Mouse (Mus musculus) midbrain, embryonic 11.5 days (tissue): ENCODE measurements around the gene Pmepa1. TPM values are rescaled to one million over a fixed set of nuclear protein-coding genes. Genes with fewer than 3 reads are reported as not detected.
A peak's percentile ranks its signal among the peaks of the same experiment; 100 is the strongest.

Experiments used
- ATAC-seq: fragments of 200-750 bp; cut with Nextera tagmentation; 2 replicates; pipeline ENCODE4 v1.8.0; 2017; ENCODE audit warnings: moderate TSS enrichment, moderate library complexity; ENCODE audit not compliant: low FRiP score
- DNase-seq: peaks from one replicate; pipeline ENCODE4 v3.0.0; 2015; ENCODE audit warnings: low spot score; ENCODE audit errors: missing footprints
- H3K27ac ChIP-seq: fragments of 300-500 bp; sonication (generic); 2 replicates; pipeline ENCODE4 v1.5.1; 2014; ENCODE audit warnings: low read depth, low read length
- H3K27me3 ChIP-seq: fragments of 300-500 bp; sonication (generic); 2 replicates; pipeline ENCODE4 v1.6.1; 2014; ENCODE audit warnings: mild to moderate bottlenecking, low read length, moderate library complexity, mixed read lengths; ENCODE audit not compliant: control insufficient read depth, insufficient read depth
- H3K36me3 ChIP-seq: fragments of 300-500 bp; sonication (generic); 2 replicates; pipeline ENCODE4 v1.6.1; 2014; ENCODE audit warnings: mild to moderate bottlenecking, low read length, moderate library complexity, mixed read lengths; ENCODE audit not compliant: control insufficient read depth, insufficient read depth
- H3K4me1 ChIP-seq: fragments of 300-500 bp; sonication (generic); 2 replicates; pipeline ENCODE4 v1.6.1; 2014; ENCODE audit warnings: low read length; ENCODE audit not compliant: control insufficient read depth, insufficient read depth
- H3K4me2 ChIP-seq: fragments of 300-500 bp; sonication (generic); 2 replicates; pipeline ENCODE4 v1.6.1; 2014; ENCODE audit warnings: mild to moderate bottlenecking, moderate library complexity
- H3K4me3 ChIP-seq: fragments of 300-500 bp; sonication (generic); 2 replicates; pipeline ENCODE4 v1.5.1; 2014; ENCODE audit warnings: low read depth, low read length
- H3K9ac ChIP-seq: fragments of 300-500 bp; sonication (generic); 2 replicates; pipeline ENCODE4 v1.6.1; 2014; ENCODE audit warnings: low read length
- H3K9me3 ChIP-seq: fragments of 300-500 bp; sonication (generic); 2 replicates; pipeline ENCODE4 v1.6.1; 2016; ENCODE audit warnings: low read length; ENCODE audit not compliant: control insufficient read depth
- WGBS: fragments of 180-500 bp; shearing (Covaris S2); extraction: QIAGEN DNeasy Blood & Tissue Kit; methylation state at CpG from one replicate; pipeline ENCODE4 v1.1.7; 2014; 5-methylcytosine and 5-hydroxymethylcytosine counted together
- polyA plus RNA-seq: library from polyadenylated mRNA; unstranded; fragments of >200 nt; fragmentation: Nextera tagmentation; extraction: Ambion mirVana; gene quantifications from 2 replicates; pipeline ENCODE4 v1.2.1, GENCODE M21; 2014

The Pmepa1 gene
- polyA plus RNA-seq, 1 experiment from 2014 or later: 3.4 TPM

DNA sequence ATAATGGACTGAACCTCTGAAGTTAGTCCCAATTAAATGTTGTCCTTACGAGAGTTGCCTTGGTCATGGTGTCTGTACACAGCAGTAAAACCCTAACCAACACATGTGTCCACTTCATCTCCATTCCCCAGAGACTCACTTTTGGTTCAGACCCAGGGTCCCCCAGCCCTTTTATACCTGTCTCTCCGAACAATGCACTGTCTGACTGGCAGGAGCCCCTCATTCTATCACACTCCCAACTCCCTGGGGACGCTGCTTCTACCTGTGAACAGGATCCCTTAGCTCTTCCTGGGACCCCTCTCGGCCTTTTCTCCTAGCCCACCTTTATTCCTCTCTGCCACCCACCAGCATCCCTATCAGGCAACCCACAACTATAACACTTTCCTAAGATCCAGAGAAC, 81.5 kb downstream of the Pmepa1 start:
- Histone ChIP-seq H3K4me2 (no peak overlapping the region), H3K27ac (no peak overlapping the region), H3K4me3 (no peak overlapping the region), H3K36me3 (no peaks in the 10 kb centered on the region), H3K4me1 (no peaks in the 10 kb centered on the region), H3K9ac (no peak overlapping the region), H3K27me3 (no peaks in the 10 kb centered on the region), H3K9me3 (no peaks in the 10 kb centered on the region)
- 87% methylated on average over 4 of the region's 4 CpGs for WGBS
- ATAC-seq: no peak
- no peak for DNase-seq

DNA sequence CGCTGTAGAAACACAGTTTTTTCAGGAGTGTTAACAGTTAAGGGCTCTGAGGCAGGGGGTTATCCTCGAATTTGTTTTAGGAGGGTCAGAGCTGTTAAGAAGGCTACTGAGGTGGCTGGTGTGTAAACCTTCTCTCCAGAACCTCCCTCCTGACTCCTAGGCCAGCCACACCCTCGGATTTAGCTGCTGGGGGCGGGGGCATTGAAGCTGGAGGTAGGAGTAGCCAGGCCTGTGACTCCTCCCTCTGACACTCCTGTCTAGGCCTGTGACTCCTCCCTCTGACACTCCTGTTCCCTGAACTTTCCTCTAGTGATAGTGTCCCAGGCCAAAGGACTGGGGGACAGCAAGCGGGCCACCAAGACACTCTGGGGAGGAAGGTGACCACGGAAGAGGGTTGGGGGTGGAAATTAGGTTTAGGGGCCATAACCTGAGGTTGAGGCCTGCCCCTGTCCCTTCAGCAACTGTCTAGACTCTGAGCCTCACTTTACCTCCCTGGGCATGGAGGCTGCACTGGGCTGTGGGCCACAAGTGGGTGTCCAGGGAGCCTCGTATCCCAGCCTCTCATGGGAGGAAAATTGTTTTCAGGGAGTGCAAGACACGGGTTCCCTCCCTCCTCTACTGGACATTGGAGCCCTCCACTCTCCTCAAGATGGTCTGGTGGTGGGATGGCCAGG, 89.0 kb downstream of the Pmepa1 start:
- no peaks in the 10 kb centered on the region for H3K4me1 ChIP-seq
- DNase-seq (no peak), ATAC-seq (no peak)
- H3K9ac ChIP-seq: no peak overlapping the region
- H3K27ac ChIP-seq: no peak overlapping the region
- WGBS: 38% methylated on average over 8 of the region's 8 CpGs
- no peak overlapping the region for H3K4me2 ChIP-seq
- no peaks in the 10 kb centered on the region for H3K9me3 ChIP-seq
- no peaks in the 10 kb centered on the region for H3K36me3 ChIP-seq
- H3K27me3 ChIP-seq: no peaks in the 10 kb centered on the region
- no peak overlapping the region for H3K4me3 ChIP-seq

DNA sequence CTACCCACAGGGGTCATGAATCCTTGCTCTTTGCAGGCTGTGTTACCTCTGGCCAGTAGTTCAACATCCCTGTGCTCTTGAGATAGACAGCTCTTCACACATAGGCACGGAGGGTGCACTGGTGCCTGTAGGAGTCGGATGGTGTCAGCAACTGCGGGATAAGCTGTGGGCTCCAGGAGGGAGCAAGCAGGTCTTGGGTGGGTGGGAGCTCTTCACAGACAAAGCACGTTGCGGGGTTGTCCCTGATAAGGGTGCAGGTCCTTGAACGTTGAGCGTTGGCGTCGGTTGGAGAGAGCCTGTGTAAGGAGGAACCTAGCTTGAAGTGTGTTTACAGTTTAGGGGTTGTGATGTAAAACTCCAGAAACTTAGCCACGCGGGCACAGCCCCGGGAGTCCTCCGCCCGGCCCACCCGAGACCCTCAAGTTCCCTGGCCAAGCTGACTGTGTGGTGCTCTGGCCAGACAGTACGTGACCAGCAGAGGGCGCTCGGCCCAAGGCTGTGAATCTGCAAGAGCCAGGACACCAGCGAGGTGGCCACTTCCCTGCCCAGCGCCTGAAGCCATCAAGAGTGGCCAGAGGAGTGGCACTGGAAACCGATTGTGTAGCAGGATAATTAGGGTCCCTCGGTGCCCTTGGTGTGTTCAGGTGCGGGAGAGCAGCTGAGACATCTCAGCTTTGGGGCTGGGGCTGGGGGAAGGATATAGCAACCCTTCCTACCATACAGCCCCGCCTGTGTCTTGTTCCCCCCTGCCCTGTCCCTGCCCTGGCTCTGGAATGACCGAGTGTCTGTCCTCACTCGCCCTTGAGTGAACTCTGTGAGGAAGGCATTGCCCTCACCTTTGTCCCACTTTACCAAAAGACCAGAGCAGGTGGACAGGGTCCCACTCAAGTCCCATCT, 90.0 kb downstream of the Pmepa1 start:
- peak; percentile 66 for ATAC-seq
- DNase-seq: peak; percentile 99
- H3K27ac ChIP-seq: no peak overlapping the region
- H3K36me3 ChIP-seq: no peaks in the 10 kb centered on the region
- no peaks in the 10 kb centered on the region for H3K27me3 ChIP-seq
- H3K4me2 ChIP-seq: no peak overlapping the region
- no peaks in the 10 kb centered on the region for H3K9me3 ChIP-seq
- no peak overlapping the region for H3K4me3 ChIP-seq
- 32% methylated on average over 26 of the region's 26 CpGs for WGBS
- no peaks in the 10 kb centered on the region for H3K4me1 ChIP-seq
- H3K9ac ChIP-seq: no peak overlapping the region

DNA sequence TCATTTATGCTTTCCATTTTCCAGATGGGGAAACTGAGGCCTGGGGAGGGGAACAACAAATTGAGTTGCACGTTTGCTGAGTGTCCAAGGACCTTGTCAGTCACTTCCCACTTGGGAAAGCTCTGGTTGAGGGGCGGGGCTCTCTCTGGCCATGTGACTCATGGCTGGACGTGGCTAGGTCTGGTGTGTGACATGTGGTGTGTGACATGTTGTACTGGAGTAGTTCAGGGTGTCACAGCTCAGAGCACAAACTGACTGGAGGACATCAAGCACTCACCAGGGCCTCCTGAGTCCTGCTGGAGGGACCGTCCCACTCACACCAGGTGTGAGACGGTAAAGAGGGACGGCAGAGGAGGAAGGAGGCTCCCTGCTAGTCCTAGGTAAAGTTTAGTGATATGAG, 91.1 kb downstream of the Pmepa1 start:
- no peak overlapping the region for H3K9ac ChIP-seq
- H3K4me3 ChIP-seq: no peak overlapping the region
- H3K4me1 ChIP-seq: no peaks in the 10 kb centered on the region
- no peaks in the 10 kb centered on the region for H3K36me3 ChIP-seq
- no peaks in the 10 kb centered on the region for H3K9me3 ChIP-seq
- H3K27ac ChIP-seq: no peak overlapping the region
- DNase-seq (no peak), ATAC-seq (no peak)
- H3K27me3 ChIP-seq: no peaks in the 10 kb centered on the region
- H3K4me2 ChIP-seq: no peak overlapping the region
- 68% methylated on average over 6 of the region's 6 CpGs for WGBS

DNA sequence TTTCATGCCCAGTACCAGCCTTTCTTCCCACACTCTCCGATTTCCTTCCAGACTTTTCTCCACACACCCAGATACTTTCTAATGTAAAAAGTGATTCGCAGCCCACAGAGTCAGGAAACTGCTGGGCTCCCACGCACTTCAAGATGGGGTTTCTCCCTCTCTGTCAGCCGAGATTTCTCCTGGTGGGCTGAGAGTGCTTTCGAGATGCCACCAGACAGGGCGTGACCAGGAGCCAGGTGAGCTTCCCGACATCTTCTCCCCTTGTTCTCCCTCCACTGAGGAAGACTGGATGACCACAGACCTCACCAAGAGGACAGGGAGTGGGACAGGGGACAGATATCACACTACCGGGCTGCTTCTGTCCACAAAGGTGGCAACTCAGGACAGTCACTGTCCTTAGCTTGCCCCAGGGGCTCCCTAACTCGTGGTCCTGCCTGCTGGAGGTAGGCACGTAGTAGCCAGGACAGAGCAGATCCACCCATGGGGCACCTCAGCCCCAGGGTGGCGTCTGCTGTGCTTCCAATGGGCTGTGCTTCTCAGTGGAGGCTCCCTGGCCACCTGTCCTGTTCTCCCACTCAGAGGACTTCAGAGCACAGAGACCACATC, 91.8 kb downstream of the Pmepa1 start:
- WGBS: 66% methylated on average over 11 of the region's 11 CpGs
- H3K4me2 ChIP-seq: no peak overlapping the region
- ATAC-seq (no peak), DNase-seq (no peak)
- no peak overlapping the region for H3K4me3 ChIP-seq
- no peaks in the 10 kb centered on the region for H3K4me1 ChIP-seq
- H3K9ac ChIP-seq: no peak overlapping the region
- H3K27me3 ChIP-seq: no peaks in the 10 kb centered on the region
- no peaks in the 10 kb centered on the region for H3K9me3 ChIP-seq
- H3K27ac ChIP-seq: no peak overlapping the region
- no peaks in the 10 kb centered on the region for H3K36me3 ChIP-seq

DNA sequence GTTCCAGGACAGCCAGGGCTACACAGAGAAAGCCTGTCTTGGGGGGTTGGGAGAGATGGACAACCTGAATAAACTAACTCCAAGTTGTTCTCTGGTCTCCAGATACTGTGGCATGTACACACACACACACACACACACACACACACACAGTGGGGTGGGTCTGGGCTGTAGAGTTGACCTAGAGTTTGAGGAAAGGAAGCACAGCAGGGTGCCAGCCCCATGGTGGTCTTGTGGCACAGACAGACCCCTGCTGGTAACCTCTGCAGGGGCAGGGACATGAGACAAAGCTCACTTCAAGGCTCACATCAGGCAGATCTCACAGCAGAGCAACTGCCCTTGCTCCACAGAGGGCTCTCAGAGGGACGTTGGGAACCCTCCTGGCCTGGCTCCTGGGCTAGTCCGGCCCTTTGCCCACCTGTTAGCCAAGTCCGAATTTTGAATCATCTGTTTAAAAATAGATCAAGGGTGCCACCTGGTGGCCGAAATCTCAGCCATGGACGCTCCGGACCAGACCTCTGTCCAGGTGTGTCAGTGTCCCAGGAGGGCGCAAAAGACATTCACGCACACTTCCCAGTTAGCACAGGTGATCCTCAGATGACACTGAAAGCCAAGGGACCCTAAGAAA, 92.4 kb downstream of the Pmepa1 start:
- Histone ChIP-seq H3K36me3 (no peaks in the 10 kb centered on the region), H3K27ac (no peak overlapping the region), H3K4me2 (no peak overlapping the region), H3K4me3 (no peak overlapping the region), H3K9ac (no peak overlapping the region), H3K4me1 (no peaks in the 10 kb centered on the region), H3K9me3 (no peaks in the 10 kb centered on the region), H3K27me3 (no peaks in the 10 kb centered on the region)
- peak; percentile 47 for ATAC-seq
- DNase-seq: peak; percentile 96
- WGBS: 15% methylated on average over 8 of the region's 8 CpGs

DNA sequence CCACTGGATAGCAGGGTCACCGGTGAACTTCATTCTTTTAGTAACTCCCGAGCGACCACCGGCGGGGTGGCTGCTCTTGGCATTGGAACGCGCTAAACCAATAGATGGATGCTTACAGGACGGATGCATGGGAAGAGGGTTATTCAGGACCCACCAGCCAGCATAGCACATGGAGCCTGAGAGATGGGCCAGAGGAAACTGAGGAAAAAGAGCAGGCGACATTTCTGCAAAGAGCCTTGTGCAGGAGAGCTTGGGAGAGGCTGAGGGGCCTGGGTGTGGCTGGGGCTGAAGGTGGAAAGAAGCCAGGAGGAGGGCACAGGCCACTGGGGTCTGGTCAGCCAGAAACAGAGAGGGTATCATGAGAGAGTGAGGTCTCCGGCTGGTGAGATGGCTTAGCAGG, 93.0 kb downstream of the Pmepa1 start:
- 94% methylated on average over 10 of the region's 10 CpGs for WGBS

DNA sequence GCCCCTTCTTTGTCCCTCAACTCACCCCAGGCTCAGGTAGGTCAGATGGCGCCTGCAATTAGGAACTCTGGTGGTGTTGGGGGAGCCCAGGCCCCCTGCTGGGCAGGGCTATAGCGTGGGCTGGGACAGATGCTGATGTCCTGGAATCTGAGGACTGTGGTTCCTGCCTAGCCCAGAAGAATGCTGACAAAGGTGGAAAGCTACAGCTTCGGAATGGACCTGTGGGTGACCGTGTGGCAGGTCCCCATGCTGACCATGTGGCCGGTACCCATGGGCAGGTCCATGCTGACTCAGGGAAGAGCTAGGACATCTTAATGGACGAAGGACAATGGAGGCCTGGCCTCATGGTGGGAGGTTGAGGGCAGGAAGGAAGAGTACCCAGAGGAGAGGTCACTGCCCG, 93.5 kb downstream of the Pmepa1 start:
- H3K4me3 ChIP-seq: no peak overlapping the region
- H3K27me3 ChIP-seq: no peaks in the 10 kb centered on the region
- H3K36me3 ChIP-seq: no peaks in the 10 kb centered on the region
- no peaks in the 10 kb centered on the region for H3K4me1 ChIP-seq
- no peak overlapping the region for H3K27ac ChIP-seq
- DNase-seq: no peak
- H3K9ac ChIP-seq: no peak overlapping the region
- H3K9me3 ChIP-seq: no peaks in the 10 kb centered on the region
- no peak overlapping the region for H3K4me2 ChIP-seq
- WGBS: 78% methylated on average over 7 of the region's 7 CpGs
- no peak for ATAC-seq

More for the DNA sequence above, 93.0 kb downstream of the Pmepa1 start:
- Histone ChIP-seq H3K4me3 (no peak overlapping the region), H3K27me3 (no peaks in the 10 kb centered on the region), H3K27ac (no peak overlapping the region), H3K36me3 (no peaks in the 10 kb centered on the region), H3K9me3 (no peaks in the 10 kb centered on the region), H3K9ac (no peak overlapping the region), H3K4me2 (no peak overlapping the region), H3K4me1 (no peaks in the 10 kb centered on the region)
- DNase-seq: no peak
- ATAC-seq: no peak

DNA sequence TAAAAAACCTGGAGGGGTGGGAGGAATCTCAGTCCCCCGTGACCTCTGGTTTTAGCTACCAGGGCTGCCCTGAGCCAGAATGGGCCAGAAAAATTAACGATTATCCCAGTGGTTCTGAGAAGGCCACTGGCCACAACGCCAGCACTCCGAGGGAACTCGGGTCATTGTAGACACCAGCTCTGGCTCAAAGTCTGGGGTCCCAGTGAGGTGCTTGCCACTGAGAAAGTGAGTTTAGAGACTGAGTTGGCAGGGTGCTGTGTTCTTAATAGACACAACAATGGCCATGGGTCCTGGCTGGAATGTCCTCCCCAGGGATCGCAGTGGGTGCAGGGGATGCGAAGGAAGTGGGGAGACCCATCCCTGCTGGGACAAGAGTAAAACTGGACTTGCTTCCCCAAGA, 94.4 kb downstream of the Pmepa1 start:
- H3K9me3 ChIP-seq: no peaks in the 10 kb centered on the region
- H3K27ac ChIP-seq: no peak overlapping the region
- no peaks in the 10 kb centered on the region for H3K27me3 ChIP-seq
- no peaks in the 10 kb centered on the region for H3K36me3 ChIP-seq
- no peak overlapping the region for H3K9ac ChIP-seq
- no peak overlapping the region for H3K4me2 ChIP-seq
- DNase-seq (no peak), ATAC-seq (no peak)
- H3K4me1 ChIP-seq: no peaks in the 10 kb centered on the region
- 80% methylated on average over 7 of the region's 7 CpGs for WGBS
- no peak overlapping the region for H3K4me3 ChIP-seq
